Mouse (Mus musculus): ENCODE data around the gene Tmem106c.

- TF ChIP-seq CTCF (IDR thresholded peaks at IDR 0.05; ENCODE audit: low read depth) = no peak
- no peak for TF ChIP-seq EP300 (optimal IDR thresholded peaks at IDR 0.05)
Observed at GRCm38 (mm10) chr15:97955286-97955685, 8.7 kb upstream of the Tmem106c start.
